Mouse (Mus musculus) neural tube, embryonic 14.5 days (tissue): ENCODE data around the gene Meis2. TPM values are rescaled to one million over a fixed set of nuclear protein-coding genes. Genes with fewer than 3 reads are reported as not detected.

Experiments
- ATAC-seq: fragments of 200-750 bp; cut with Nextera tagmentation; 2 replicates; pipeline ENCODE4 v1.8.0; 2017; ENCODE audit warnings: low read depth, mild to moderate bottlenecking, moderate TSS enrichment, moderate library complexity
- H3K27ac ChIP-seq: fragments of 300-500 bp; sonication (generic); 2 replicates; pipeline ENCODE4 v1.5.1; 2014; ENCODE audit warnings: low read depth, mild to moderate bottlenecking, control low read depth, low read length, moderate library complexity, mixed read lengths
- H3K27me3 ChIP-seq: fragments of 300-500 bp; sonication (generic); 2 replicates; pipeline ENCODE4 v1.6.1; 2014; ENCODE audit warnings: low read length; ENCODE audit not compliant: control insufficient read depth, insufficient read depth
- H3K36me3 ChIP-seq: fragments of 300-500 bp; sonication (generic); 2 replicates; pipeline ENCODE4 v1.6.1; 2014; ENCODE audit warnings: low read length, mixed read lengths; ENCODE audit not compliant: control insufficient read depth, insufficient read depth
- H3K4me1 ChIP-seq: fragments of 300-500 bp; sonication (generic); 2 replicates; pipeline ENCODE4 v1.6.1; 2014; ENCODE audit warnings: low read length; ENCODE audit not compliant: control insufficient read depth, insufficient read depth
- H3K4me2 ChIP-seq: fragments of 300-500 bp; sonication (generic); 2 replicates; pipeline ENCODE4 v1.6.1; 2014; ENCODE audit warnings: mild to moderate bottlenecking, low read depth, low read length, control low read depth
- H3K4me3 ChIP-seq: fragments of 300-500 bp; sonication (generic); 2 replicates; pipeline ENCODE4 v1.5.1; 2014; ENCODE audit warnings: low read depth, low read length, control low read depth, mixed read lengths
- H3K9ac ChIP-seq: fragments of 300-500 bp; sonication (generic); replicated peaks from 2 replicates; pipeline ENCODE4 v1.6.1; 2014; ENCODE audit warnings: low read depth, mild to moderate bottlenecking, control low read depth, low read length, mixed read lengths
- H3K9me3 ChIP-seq: fragments of 300-500 bp; sonication (generic); 2 replicates; pipeline ENCODE4 v1.6.1; 2016; ENCODE audit warnings: low read length; ENCODE audit not compliant: control insufficient read depth
- WGBS: fragments of 180-500 bp; shearing (Covaris S2); extraction: QIAGEN DNeasy Blood & Tissue Kit; methylation state at CpG from one replicate; pipeline ENCODE4 v1.1.7; 2014; 5-methylcytosine and 5-hydroxymethylcytosine counted together
- polyA plus RNA-seq: library from polyadenylated mRNA; unstranded; fragments of >200 nt; fragmentation: Nextera tagmentation; extraction: Ambion mirVana; gene quantifications from 2 replicates; pipeline ENCODE4 v1.2.1, GENCODE M21; 2014

Meis2 gene
- polyA plus RNA-seq, 1 experiment from 2014 or later = 117 TPM

GRCm38 (mm10) chr2:116075902-116076301 lies 10.3 kb upstream of the Meis2 start:
- WGBS = under 1% methylated on average over 23 of the region's 23 CpGs
- Histone ChIP-seq H3K4me1 (peaks cover 17% of the 10 kb centered on the region), H3K9ac (peak overlapping the region; percentile 41), H3K9me3 (no peaks in the 10 kb centered on the region), H3K36me3 (no peaks in the 10 kb centered on the region), H3K27ac (no peak overlapping the region; the same call in 1 of the 2 replicates), H3K4me3 (peak overlapping the region; percentile 31), H3K4me2 (peak overlapping the region; percentile 79), H3K27me3 (no peaks in the 10 kb centered on the region)
- peak; percentile 61 for ATAC-seq

DNA sequence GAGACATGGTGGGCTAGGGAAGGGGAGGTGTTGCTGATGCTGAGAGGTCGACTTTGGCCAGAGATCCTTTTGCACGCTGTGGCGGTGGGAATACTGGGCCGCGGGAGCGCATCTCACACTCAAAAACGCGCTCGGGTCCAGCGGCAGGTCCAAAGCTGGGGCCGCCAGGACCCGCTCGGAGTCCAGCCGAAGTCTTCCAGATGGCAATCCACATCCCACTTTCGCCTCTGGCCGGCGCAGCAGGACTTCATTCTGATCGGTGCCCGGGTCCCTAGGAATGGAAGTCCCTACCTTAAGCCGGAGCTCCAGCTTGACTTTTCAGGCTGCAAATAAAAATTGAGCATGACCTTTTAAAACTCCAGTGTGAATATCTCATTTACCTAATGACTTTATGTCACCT lies 9.8 kb upstream of the Meis2 start:
- WGBS = under 1% methylated on average over 20 of the region's 20 CpGs
- peaks cover 18% of the 10 kb centered on the region for H3K4me1 ChIP-seq
- H3K4me3 ChIP-seq = peak overlapping the region; percentile 31
- no peaks in the 10 kb centered on the region for H3K36me3 ChIP-seq
- 0 out of 2 replicates have a peak, but pooled peaks have one; percentile 12 for ATAC-seq
- H3K9ac ChIP-seq = peak overlapping the region; percentile 41
- H3K4me2 ChIP-seq = peak overlapping the region; percentile 79
- no peaks in the 10 kb centered on the region for H3K27me3 ChIP-seq
- peak overlapping the region; percentile 48 for H3K27ac ChIP-seq
- no peaks in the 10 kb centered on the region for H3K9me3 ChIP-seq

GRCm38 (mm10) chr2:116074726-116075440 lies 9.2 kb upstream of the Meis2 start:
- peak overlapping the region; percentile 79 for H3K4me2 ChIP-seq
- H3K36me3 ChIP-seq = no peaks in the 10 kb centered on the region
- H3K27ac ChIP-seq = no peak overlapping the region; the same call in 1 of the 2 replicates
- peak overlapping the region; percentile 31 for H3K4me3 ChIP-seq
- no peaks in the 10 kb centered on the region for H3K9me3 ChIP-seq
- 6% methylated on average over 17 of the region's 17 CpGs for WGBS
- peaks cover 18% of the 10 kb centered on the region for H3K4me1 ChIP-seq
- no peaks in the 10 kb centered on the region for H3K27me3 ChIP-seq
- ATAC-seq = no peak
- peak overlapping the region; percentile 41; the same call in 1 of the 2 replicates for H3K9ac ChIP-seq

DNA sequence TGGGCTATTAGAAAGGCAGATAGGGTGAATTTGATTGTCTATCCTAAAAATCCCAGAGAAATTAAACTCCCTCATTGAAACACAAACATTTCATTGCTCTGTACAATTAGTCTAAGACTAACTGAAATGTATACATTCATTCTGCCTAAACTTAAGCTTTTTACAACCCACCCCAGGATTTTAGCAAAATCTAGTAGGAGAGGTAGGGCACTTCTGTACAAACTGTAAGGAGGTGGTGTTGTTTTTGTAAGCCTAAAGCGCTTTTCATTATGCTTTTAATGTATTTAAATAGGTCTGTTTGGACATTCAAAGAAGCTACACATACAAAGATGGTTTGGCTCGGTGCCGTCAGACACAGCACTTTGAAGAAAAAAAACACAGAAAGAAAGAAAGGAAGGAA lies 8.4 kb upstream of the Meis2 start:
- no peak overlapping the region for H3K4me3 ChIP-seq
- H3K27ac ChIP-seq = no peak overlapping the region
- H3K27me3 ChIP-seq = no peaks in the 10 kb centered on the region
- no peak for ATAC-seq
- peak overlapping the region; percentile 79 for H3K4me2 ChIP-seq
- H3K4me1 ChIP-seq = peaks cover 18% of the 10 kb centered on the region
- H3K9ac ChIP-seq = no peak overlapping the region; the same call in 1 of the 2 replicates
- H3K36me3 ChIP-seq = no peaks in the 10 kb centered on the region
- WGBS = 16% methylated on average over 3 of the region's 3 CpGs
- no peaks in the 10 kb centered on the region for H3K9me3 ChIP-seq

GRCm38 (mm10) chr2:116073311-116073904 lies 7.8 kb upstream of the Meis2 start:
- no peaks in the 10 kb centered on the region for H3K9me3 ChIP-seq
- H3K9ac ChIP-seq = peak overlapping the region; percentile 42; the same call in 1 of the 2 replicates
- peak overlapping the region; percentile 79 for H3K4me2 ChIP-seq
- H3K27me3 ChIP-seq = no peaks in the 10 kb centered on the region
- H3K27ac ChIP-seq = no peak overlapping the region
- no peak for ATAC-seq
- H3K4me3 ChIP-seq = peak overlapping the region; percentile 59; the same call in 1 of the 2 replicates
- 36% methylated on average over 9 of the region's 9 CpGs for WGBS
- peaks cover 18% of the 10 kb centered on the region for H3K4me1 ChIP-seq
- no peaks in the 10 kb centered on the region for H3K36me3 ChIP-seq

- Histone ChIP-seq H3K4me2 (peak overlapping the region; percentile 85), H3K9ac (peak overlapping the region; percentile 42; the same call in 1 of the 2 replicates), H3K27me3 (no peaks in the 10 kb centered on the region), H3K27ac (peak overlapping the region; percentile 12; the same call in 1 of the 2 replicates), H3K36me3 (no peaks in the 10 kb centered on the region), H3K4me3 (peak overlapping the region; percentile 59), H3K9me3 (no peaks in the 10 kb centered on the region), H3K4me1 (peaks cover 18% of the 10 kb centered on the region)
- no peak for ATAC-seq
- WGBS = 8% methylated on average over 5 of the region's 5 CpGs
These were observed 7.1 kb upstream of the Meis2 start for GRCm38 (mm10) chr2:116072706-116073105.

- H3K4me1 ChIP-seq = peaks cover 18% of the 10 kb centered on the region
- H3K9ac ChIP-seq = peak overlapping the region; percentile 42
- H3K9me3 ChIP-seq = no peaks in the 10 kb centered on the region
- 2% methylated on average over 13 of the region's 13 CpGs for WGBS
- peak overlapping the region; percentile 85 for H3K4me2 ChIP-seq
- H3K27ac ChIP-seq = peak overlapping the region; percentile 49; the same call in 1 of the 2 replicates
- no peaks in the 10 kb centered on the region for H3K36me3 ChIP-seq
- no peak for ATAC-seq
- H3K4me3 ChIP-seq = peak overlapping the region; percentile 59
- no peaks in the 10 kb centered on the region for H3K27me3 ChIP-seq
These were observed 6.6 kb upstream of the Meis2 start for GRCm38 (mm10) chr2:116072321-116072640.

GRCm38 (mm10) chr2:116071571-116072320 lies 6.1 kb upstream of the Meis2 start:
- 1% methylated on average over 25 of the region's 25 CpGs for WGBS
- Histone ChIP-seq H3K9me3 (no peaks in the 10 kb centered on the region), H3K36me3 (no peaks in the 10 kb centered on the region), H3K27me3 (no peaks in the 10 kb centered on the region), H3K4me2 (peak overlapping the region; percentile 85), H3K4me3 (peak overlapping the region; percentile 59), H3K9ac (peak overlapping the region; percentile 66; the same call in 1 of the 2 replicates), H3K4me1 (peaks cover 18% of the 10 kb centered on the region), H3K27ac (peak overlapping the region; percentile 74)
- no peak for ATAC-seq
